Comparison of ENCODE assay signal across 19 mouse cellular contexts in the genomic region with DNA sequence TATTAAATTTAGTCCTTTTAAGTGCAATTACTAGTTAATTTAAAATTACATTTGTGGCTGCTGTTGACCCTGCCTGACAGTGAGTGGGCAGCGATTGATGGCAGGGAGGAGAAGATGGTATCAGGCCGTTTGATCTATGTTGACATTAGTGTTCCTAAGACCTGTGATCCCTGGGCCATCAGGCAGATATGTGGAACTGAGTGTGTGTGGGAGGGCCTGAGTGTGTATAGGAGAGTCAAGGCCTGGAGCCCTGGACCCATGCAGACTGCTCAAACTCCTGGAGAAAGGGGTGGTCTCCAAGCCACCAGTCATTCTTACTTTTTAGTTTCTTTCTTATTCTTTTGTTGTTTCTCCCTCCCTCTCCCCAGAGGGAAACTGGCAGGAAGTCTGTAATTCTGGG. TPM values are rescaled to one million over a fixed set of nuclear protein-coding genes. Genes with fewer than 3 reads are reported as not detected.
DNase-seq lines count a peak whose midpoint lies in the region; ATAC-seq and TF ChIP-seq lines count a peak whose summit lies in the region.
"Had no signal": no experiment of that assay in that cellular context is flagged by ENCODE, and none has a peak within 500 bp of the region (broad histone marks: within the 10 kb centered on the region; RNA-seq: fewer than 3 reads in every experiment).

No protein-coding gene starts in this region.

- peak; percentile 76; the same call in 1 of the 2 replicates for ATAC-seq in kidney, postnatal 0 days (replicated peaks; ENCODE audit: low FRiP score, low read depth)
- peak; percentile 45; the same call in 1 of the 2 replicates for ATAC-seq in liver, embryonic 14.5 days (ENCODE audit: insufficient read depth)
- no peak for ATAC-seq in activated CD4-positive, CD25-positive, alpha-beta regulatory T cell, adult 4 months
- ATAC-seq: midbrain, embryonic 15.5 days had no signal

- peak; percentile 31 for DNase-seq in embryo, embryonic 10.5 days (ENCODE audit: low spot score)
- DNase-seq in embryo, embryonic 11 days: no peak
- peak; percentile 49 for DNase-seq in kidney, postnatal 0 days (ENCODE audit: low spot score)
- DNase-seq in kidney, adult 8-10 months: no peak
- DNase-seq in liver, embryonic 14.5 days (ENCODE audit: low read depth in 3 of 3, low spot score in 3 of 3): no peak
- peak; percentile 14 for DNase-seq in yolk sac, embryonic 10.5 days (ENCODE audit: low spot score)
- DNase-seq in retina, postnatal 1 day: no peak
- DNase-seq: cerebellum, adult 11 months; cerebellum, postnatal 36 days; gastrocnemius, postnatal 10 days; heart, postnatal 10 days; kidney, adult 18-20 months; left cerebral cortex, postnatal 4 days; thymus, postnatal 14 days had no signal

- no peak overlapping the region for H3K4me3 ChIP-seq in kidney, postnatal 0 days (replicated peaks; ENCODE audit: low read depth, low read length)
- H3K4me3 ChIP-seq in liver, embryonic 14.5 days (ENCODE audit: insufficient read depth in 1 of 2, low read depth in 2 of 2, low read length in 2 of 2): no peak overlapping the region
- H3K4me3 ChIP-seq: embryonic facial prominence, embryonic 15.5 days; forebrain, embryonic 10.5 days; hindbrain, embryonic 15.5 days; midbrain, embryonic 15.5 days had no signal

- no peak overlapping the region for H3K4me2 ChIP-seq in kidney, postnatal 0 days (ENCODE audit: low read length)
- no peak overlapping the region for H3K4me2 ChIP-seq in liver, embryonic 14.5 days (ENCODE audit: low read depth)
- H3K4me2 ChIP-seq: embryonic facial prominence, embryonic 15.5 days; hindbrain, embryonic 15.5 days; midbrain, embryonic 15.5 days had no signal

- no peak for TF ChIP-seq EP300 in liver, embryonic 14.5 days (IDR thresholded peaks at IDR 0.05; ENCODE audit: low read depth)

- H3K9me3 ChIP-seq in kidney, postnatal 0 days (replicated peaks; ENCODE audit: low read length): no peaks in the 10 kb centered on the region
- H3K9me3 ChIP-seq in liver, embryonic 14.5 days (ENCODE audit: control insufficient read depth, low read length): no peaks in the 10 kb centered on the region
- H3K9me3 ChIP-seq: embryonic facial prominence, embryonic 15.5 days; forebrain, embryonic 10.5 days; hindbrain, embryonic 15.5 days; midbrain, embryonic 15.5 days had no signal

- peaks cover 3% of the 10 kb centered on the region for H3K4me1 ChIP-seq in kidney, postnatal 0 days (replicated peaks; ENCODE audit: insufficient read depth, low read length)
- peaks cover 0 to 5% of the 10 kb centered on the region in 2 experiments; a peak in 1 of 4 replicates for H3K4me1 ChIP-seq in liver, embryonic 14.5 days (replicated peaks; ENCODE audit: control insufficient read depth in 2 of 2, insufficient read depth in 2 of 2, low read length in 1 of 2)
- H3K4me1 ChIP-seq: embryonic facial prominence, embryonic 15.5 days; forebrain, embryonic 10.5 days; midbrain, embryonic 15.5 days had no signal

- H3K9ac ChIP-seq in kidney, postnatal 0 days (ENCODE audit: low read depth, low read length): no peak overlapping the region
- H3K9ac ChIP-seq in liver, embryonic 14.5 days (replicated peaks): no peak overlapping the region
- H3K9ac ChIP-seq: embryonic facial prominence, embryonic 15.5 days; hindbrain, embryonic 15.5 days; midbrain, embryonic 15.5 days had no signal

- WGBS in kidney, postnatal 0 days: 8% methylated on average over 2 of the region's 2 CpGs
- 59% methylated on average over 2 of the region's 2 CpGs for WGBS in liver, embryonic 14.5 days (ENCODE audit: insufficient replicate concordance)

- no peaks in the 10 kb centered on the region for H3K27me3 ChIP-seq in kidney, postnatal 0 days (ENCODE audit: insufficient read depth, low read length)
- H3K27me3 ChIP-seq in liver, embryonic 14.5 days (ENCODE audit: control insufficient read depth, insufficient read depth, low read length): no peaks in the 10 kb centered on the region
- H3K27me3 ChIP-seq: embryonic facial prominence, embryonic 15.5 days; hindbrain, embryonic 15.5 days; midbrain, embryonic 15.5 days had no signal

- H3K27ac ChIP-seq in kidney, postnatal 0 days: peak overlapping the region; percentile 36; the same call in 1 of the 2 replicates
- no peak overlapping the region for H3K27ac ChIP-seq in liver, embryonic 14.5 days
- H3K27ac ChIP-seq: embryonic facial prominence, embryonic 15.5 days; forebrain, embryonic 10.5 days; hindbrain, embryonic 15.5 days; midbrain, embryonic 15.5 days had no signal

- TF ChIP-seq CTCF in kidney, postnatal 0 days (IDR thresholded peaks at IDR 0.05; ENCODE audit: low read depth): no peak
- TF ChIP-seq CTCF in liver, embryonic 14.5 days (IDR thresholded peaks at IDR 0.05; ENCODE audit: low read depth): no peak

- 0 out of 2 replicates have a peak, but pooled peaks cover 5% of the 10 kb centered on the region for H3K36me3 ChIP-seq in kidney, postnatal 0 days (ENCODE audit: insufficient read depth, low read length)
- H3K36me3 ChIP-seq in liver, embryonic 14.5 days (replicated peaks; ENCODE audit: control insufficient read depth, insufficient read depth, low read depth): 0 out of 2 replicates have a peak, but pooled peaks cover 3% of the 10 kb centered on the region
- H3K36me3 ChIP-seq: embryonic facial prominence, embryonic 15.5 days had no signal

RNA-seq across cellular contexts. Expression of a gene that starts 12.8 kb away (rescaled TPM):
- 15.0 and 16.7 TPM in 2 replicates for polyA plus RNA-seq in kidney, postnatal 0 days (2015; fragmentation: Nextera tagmentation; extraction: Ambion mirVana)
- 7.7 and 9.6 TPM in 2 replicates for polyA plus RNA-seq in liver, embryonic 14.5 days (2012; rRNA removed)
- 10.2 and 12.0 TPM in 2 replicates for polyA plus RNA-seq in liver, embryonic 14.5 days (2014; fragmentation: Nextera tagmentation; extraction: Ambion mirVana)
- 10 to 100 TPM; 12.8 to 15.0 TPM for polyA plus RNA-seq in activated CD4-positive, CD25-positive, alpha-beta regulatory T cell, adult 4 months (2017; shearing (Covaris generic))

Comparison
In these comparisons a context has a peak if more than half of its experiments do, and no peak if none do; other contexts are left out.
1. DNase-seq: peak in embryo, embryonic 10.5 days (single experiment), kidney, postnatal 0 days (single experiment) and yolk sac, embryonic 10.5 days (single experiment); none in embryo, embryonic 11 days (single experiment), kidney, adult 8-10 months (0 of 2), liver, embryonic 14.5 days (0 of 3) and retina, postnatal 1 day (single experiment).